Mouse (Mus musculus) olfactory bulb, adult 2 months (tissue): ENCODE measurements around the gene Ppp1r9a. TPM values are rescaled to one million over a fixed set of nuclear protein-coding genes. Genes with fewer than 3 reads are reported as not detected.

Experiments
- H3K27ac ChIP-seq: fragments of 200-500 bp; 2 replicates; pipeline ENCODE4 v1.5.1; 2012; ENCODE audit warnings: low read depth, low read length; ENCODE audit not compliant: insufficient read depth
- H3K4me1 ChIP-seq: fragments of 200-500 bp; 2 replicates; pipeline ENCODE4 v1.6.1; 2012; ENCODE audit warnings: low read length; ENCODE audit not compliant: control insufficient read depth, insufficient read depth
- H3K4me3 ChIP-seq: fragments of 200-500 bp; 2 replicates; pipeline ENCODE4 v1.5.1; 2012; ENCODE audit warnings: mild to moderate bottlenecking, low read depth, low read length, moderate library complexity; ENCODE audit not compliant: insufficient read depth
- CTCF ChIP-seq: fragments of 200-500 bp; IDR thresholded peaks from 2 replicates; pipeline ENCODE4 v1.5.1; 2012; ENCODE audit warnings: low read depth, mild to moderate bottlenecking, low read length, moderate library complexity; ENCODE audit not compliant: insufficient read depth
- POLR2A ChIP-seq: fragments of 200-500 bp; IDR thresholded peaks from 2 replicates; pipeline ENCODE4 v1.6.1; 2012; ENCODE audit warnings: mild to moderate bottlenecking, low read depth, low read length, moderate library complexity; ENCODE audit not compliant: insufficient read depth
- WGBS: fragments of 180-500 bp; shearing (Covaris S2); methylation state at CpG from one replicate; pipeline ENCODE4 v1.1.7; 2018; 5-methylcytosine and 5-hydroxymethylcytosine counted together
- polyA plus RNA-seq: library from polyadenylated mRNA; stranded (reverse); fragments of >200 nt; gene quantifications from 2 replicates; pipeline ENCODE4 v1.2.4, GENCODE M21; 2012; ENCODE audit warnings: low replicate concordance; ENCODE audit not compliant: missing spikeins, insufficient read depth, insufficient read length

The Ppp1r9a gene
- polyA plus RNA-seq, 1 experiment, result 308 TPM

GRCm38 (mm10) chr6:4992308-4992707 lies 89.6 kb downstream of the Ppp1r9a start:
- Histone ChIP-seq H3K4me1 (peaks cover 7% of the 10 kb centered on the region), H3K27ac (no peak overlapping the region), H3K4me3 (no peak overlapping the region)
- TF ChIP-seq CTCF, result no peak
- TF ChIP-seq POLR2A, result no peak
- 98% methylated on average over 9 of the region's 9 CpGs for WGBS

GRCm38 (mm10) chr6:4993600-4994160 lies 91.0 kb downstream of the Ppp1r9a start:
- Histone ChIP-seq H3K4me1 (peaks cover 7% of the 10 kb centered on the region), H3K4me3 (no peak overlapping the region), H3K27ac (no peak overlapping the region)
- no peak for TF ChIP-seq POLR2A
- no peak for TF ChIP-seq CTCF
- 55% methylated on average over 15 of the region's 15 CpGs for WGBS

GRCm38 (mm10) chr6:4994161-4994919 lies 91.6 kb downstream of the Ppp1r9a start:
- Histone ChIP-seq H3K27ac (no peak overlapping the region), H3K4me1 (peaks cover 7% of the 10 kb centered on the region), H3K4me3 (no peak overlapping the region)
- TF ChIP-seq POLR2A (no peak), CTCF (no peak)
- 71% methylated on average over 14 of the region's 14 CpGs for WGBS

GRCm38 (mm10) chr6:4997599-4997998 lies 94.9 kb downstream of the Ppp1r9a start:
- WGBS, result 99% methylated on average over 6 of the region's 6 CpGs
- H3K27ac ChIP-seq, result no peak overlapping the region
- H3K4me1 ChIP-seq, result peaks cover 7% of the 10 kb centered on the region
- TF ChIP-seq POLR2A (no peak), CTCF (no peak)
- H3K4me3 ChIP-seq, result no peak overlapping the region

- H3K4me3 ChIP-seq, result no peak overlapping the region
- peaks cover 3% of the 10 kb centered on the region for H3K4me1 ChIP-seq
- no peak overlapping the region for H3K27ac ChIP-seq
- 67% methylated on average over 4 of the region's 4 CpGs for WGBS
- TF ChIP-seq CTCF, result no peak
These were observed 96.2 kb downstream of the Ppp1r9a start for GRCm38 (mm10) chr6:4998929-4999328.

- no peak overlapping the region for H3K4me3 ChIP-seq
- no peak overlapping the region for H3K27ac ChIP-seq
- WGBS, result 63% methylated on average over 8 of the region's 8 CpGs
- H3K4me1 ChIP-seq, result peaks cover 4% of the 10 kb centered on the region
- TF ChIP-seq CTCF, result no peak
- no peak for TF ChIP-seq POLR2A
These were observed 98.1 kb downstream of the Ppp1r9a start for GRCm38 (mm10) chr6:5000788-5001187.

- Histone ChIP-seq H3K4me1 (peaks cover 6% of the 10 kb centered on the region), H3K4me3 (no peak overlapping the region), H3K27ac (no peak overlapping the region)
- 72% methylated on average over 22 of the region's 22 CpGs for WGBS
- no peak for TF ChIP-seq CTCF
These were observed 103.0 kb downstream of the Ppp1r9a start for GRCm38 (mm10) chr6:5005491-5006275.

- Histone ChIP-seq H3K4me1 (peaks cover 10% of the 10 kb centered on the region), H3K4me3 (no peak overlapping the region), H3K27ac (no peak overlapping the region)
- WGBS, result 87% methylated on average over 6 of the region's 6 CpGs
- TF ChIP-seq POLR2A (no peak), CTCF (no peak)
These were observed 103.7 kb downstream of the Ppp1r9a start for GRCm38 (mm10) chr6:5006283-5006946.
